ENCODE assay signal across 8 mouse cellular contexts in genomic region chr4:140910661-140911310, GRCm38 (mm10). TPM values are rescaled to one million over a fixed set of nuclear protein-coding genes. Genes with fewer than 3 reads are reported as not detected.
DNase-seq lines count a peak whose midpoint lies in the region.

No protein-coding gene starts in this region.

- peak; percentile 97 for DNase-seq in heart, adult 11 months
- no peak for DNase-seq in heart, postnatal 4 days
- peak; percentile 32 for DNase-seq in Muller cell, postnatal 12 days (ENCODE audit: inconsistent ontology term)
- DNase-seq in gastrocnemius, postnatal 36 days = peak; percentile 29 to 61
- peak; percentile 37 to 38 for DNase-seq in kidney, postnatal 36 days
- DNase-seq in cerebellum, adult 18-20 months = no peak
- DNase-seq in right cerebral cortex, postnatal 14 days = no peak
- no peak for DNase-seq in cerebellum, adult 9-10 months

- intact Hi-C loops in gastrocnemius, postnatal 36 days (cut with DNase I) = no loop called here

RNA-seq across cellular contexts. Expression of gene Padi2, which starts 4.6 kb away (rescaled TPM):
- total RNA-seq in heart, postnatal 4 days (2021) = under 1 TPM; 0.60 to 0.83 TPM
- total RNA-seq in gastrocnemius, postnatal 36 days (2021) = 100 to 1,000 TPM; 105 to 170 TPM

RNA-seq across cellular contexts. Expression of gene Sdhb, which starts 50.2 kb away (rescaled TPM):
- total RNA-seq in heart, postnatal 4 days (2021) = 100 to 1,000 TPM; 633 to 638 TPM
- 100 to 1,000 TPM; 568 to 650 TPM for total RNA-seq in gastrocnemius, postnatal 36 days (2021)

Comparison
In these comparisons a context has a peak if more than half of its experiments do, and no peak if none do; other contexts are left out.
1. DNase-seq: peak in heart, adult 11 months (single experiment), Muller cell, postnatal 12 days (single experiment), gastrocnemius, postnatal 36 days (2 of 2) and kidney, postnatal 36 days (2 of 2); none in heart, postnatal 4 days (single experiment), cerebellum, adult 18-20 months (0 of 2), right cerebral cortex, postnatal 14 days (single experiment) and cerebellum, adult 9-10 months (single experiment).
2. RNA of gene Padi2, which starts 4.6 kb away (total RNA-seq): 105 to 170 TPM in gastrocnemius, postnatal 36 days; 0.60 to 0.83 TPM in heart, postnatal 4 days; every median in the first group is over 10 times any median in the second.